Mouse (Mus musculus): Measurements from ENCODE around the gene Acap2. TPM values are rescaled to one million over a fixed set of nuclear protein-coding genes. Genes with fewer than 3 reads are reported as not detected.

Gene Acap2
- total RNA-seq, 4 experiments from 2014 or later = 16.8 to 18.6 (median 17.4) TPM

- DNase-seq (ENCODE audit: low spot score) = no peak
Measured at GRCm38 (mm10) chr16:31205726-31206125, 4.7 kb upstream of the Acap2 start.

GRCm38 (mm10) chr16:31205187-31205586 is 4.1 kb upstream of the Acap2 start:
- no peak for DNase-seq (ENCODE audit: low spot score)

GRCm38 (mm10) chr16:31204216-31204615 is 3.2 kb upstream of the Acap2 start:
- DNase-seq (ENCODE audit: low spot score) = no peak

- DNase-seq (ENCODE audit: low spot score) = no peak
Measured at GRCm38 (mm10) chr16:31201704-31202103, 659 bp upstream of the Acap2 start.

GRCm38 (mm10) chr16:31199926-31200789 is 887 bp downstream of the Acap2 start:
- peak; percentile 78 for DNase-seq (ENCODE audit: low spot score)

GRCm38 (mm10) chr16:31199591-31199925 is 1.5 kb downstream of the Acap2 start:
- DNase-seq (ENCODE audit: low spot score) = peak; percentile 52

GRCm38 (mm10) chr16:31196971-31197370 is 4.1 kb downstream of the Acap2 start:
- no peak for DNase-seq (ENCODE audit: low spot score)

GRCm38 (mm10) chr16:31192526-31192925 is 8.5 kb downstream of the Acap2 start:
- DNase-seq (ENCODE audit: low spot score) = no peak

GRCm38 (mm10) chr16:31191818-31192217 is 9.2 kb downstream of the Acap2 start:
- peak; percentile 26 for DNase-seq (ENCODE audit: low spot score)

- no peak for DNase-seq (ENCODE audit: low spot score)
Measured at GRCm38 (mm10) chr16:31190426-31190825, 10.6 kb downstream of the Acap2 start.

GRCm38 (mm10) chr16:31189291-31189690 is 11.8 kb downstream of the Acap2 start:
- DNase-seq (ENCODE audit: low spot score) = no peak

GRCm38 (mm10) chr16:31188799-31189198 is 12.2 kb downstream of the Acap2 start:
- DNase-seq (ENCODE audit: low spot score) = no peak

GRCm38 (mm10) chr16:31188270-31188669 is 12.8 kb downstream of the Acap2 start:
- no peak for DNase-seq (ENCODE audit: low spot score)

- no peak for DNase-seq (ENCODE audit: low spot score)
Measured at GRCm38 (mm10) chr16:31187192-31187591, 13.9 kb downstream of the Acap2 start.

- no peak for DNase-seq (ENCODE audit: low spot score)
Measured at GRCm38 (mm10) chr16:31185757-31186156, 15.3 kb downstream of the Acap2 start.

- DNase-seq (ENCODE audit: low spot score) = no peak
Measured at GRCm38 (mm10) chr16:31184727-31185126, 16.3 kb downstream of the Acap2 start.

GRCm38 (mm10) chr16:31182576-31182975 is 18.5 kb downstream of the Acap2 start:
- no peak for DNase-seq (ENCODE audit: low spot score)

GRCm38 (mm10) chr16:31180843-31181242 is 20.2 kb downstream of the Acap2 start:
- no peak for DNase-seq (ENCODE audit: low spot score)

GRCm38 (mm10) chr16:31179384-31179783 is 21.7 kb downstream of the Acap2 start:
- DNase-seq (ENCODE audit: low spot score) = no peak

GRCm38 (mm10) chr16:31174880-31175638 is 26.0 kb downstream of the Acap2 start:
- no peak for DNase-seq (ENCODE audit: low spot score)

GRCm38 (mm10) chr16:31172229-31172628 is 28.8 kb downstream of the Acap2 start:
- no peak for DNase-seq (ENCODE audit: low spot score)

GRCm38 (mm10) chr16:31171418-31171817 is 29.6 kb downstream of the Acap2 start:
- DNase-seq (ENCODE audit: low spot score) = no peak

- DNase-seq (ENCODE audit: low spot score) = no peak
Measured at GRCm38 (mm10) chr16:31170297-31170696, 30.7 kb downstream of the Acap2 start.
